Mouse (Mus musculus) CD8-positive naive resting alpha-beta T cell, adult 2 months (primary cell): Measurements from ENCODE around the gene Ip6k3.
A peak's percentile ranks its signal among the peaks of the same experiment; 100 is the strongest.

Experiments used
- DNase-seq, 2 experiments: peaks; one replicate each; pipeline ENCODE4 v3.0.0; 2022; ENCODE audit warnings: low read depth in 2 of 2, low spot score in 2 of 2

Ip6k3 gene

GRCm38 (mm10) chr17:27154256-27154655, 13.3 kb downstream of the Ip6k3 start:
- DNase-seq, result no peak

DNA sequence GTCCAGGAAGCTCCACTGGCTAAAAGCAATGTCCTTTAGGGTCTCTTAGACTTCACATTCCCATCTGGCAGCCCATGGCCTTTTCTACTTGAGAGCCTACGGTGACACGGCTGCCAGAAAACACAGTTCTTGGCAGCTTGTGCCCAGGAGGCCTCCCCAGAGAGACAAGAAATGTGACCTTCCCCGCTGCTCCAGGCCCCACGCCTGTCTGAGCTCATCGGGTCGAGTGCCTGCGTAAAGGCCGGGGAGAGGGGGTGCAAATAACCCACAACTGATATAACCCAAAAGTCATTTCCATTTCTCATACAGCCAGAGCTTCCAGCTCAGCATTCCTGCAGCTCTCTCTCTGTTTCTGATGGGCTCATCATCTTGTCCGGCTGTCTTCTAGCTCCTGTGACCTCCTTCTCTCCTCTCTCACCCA, 13.8 kb downstream of the Ip6k3 start:
- DNase-seq, result no peak

DNA sequence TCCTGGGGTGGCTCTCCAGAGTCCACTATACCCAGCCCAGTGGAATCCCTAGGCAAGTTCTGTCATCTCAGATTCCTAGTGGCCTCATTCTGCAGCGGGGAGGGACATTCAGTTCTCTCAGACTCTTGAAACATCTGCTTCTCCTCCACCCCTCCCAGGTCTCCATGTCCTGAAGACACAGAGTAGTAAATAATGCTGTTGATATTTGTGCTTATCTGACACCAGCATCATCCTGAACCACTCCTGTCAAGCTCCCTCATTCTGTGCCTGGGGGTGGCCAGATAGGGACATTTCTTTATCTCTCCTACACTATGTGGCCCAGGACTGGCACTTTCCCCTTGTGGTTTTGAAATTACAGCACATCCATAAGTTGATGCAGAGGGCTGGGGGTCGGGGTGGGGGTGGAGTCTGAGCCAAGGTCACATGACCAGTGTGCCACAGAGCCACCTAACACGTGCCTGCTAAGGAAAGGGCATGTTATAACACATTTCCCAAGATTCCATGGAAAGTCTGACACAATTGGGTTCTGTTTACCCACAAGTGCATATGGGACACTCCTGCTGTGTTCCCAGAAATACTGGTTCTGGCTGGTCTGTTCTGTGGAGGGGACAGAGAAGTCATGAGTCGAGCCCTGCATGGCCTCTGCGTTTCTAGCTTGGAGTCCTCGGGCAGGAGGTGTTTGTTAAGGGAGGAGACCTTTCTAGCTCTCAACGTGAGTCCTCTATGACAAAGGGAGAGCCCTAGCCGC, 14.4 kb downstream of the Ip6k3 start:
- DNase-seq, result no peak

DNA sequence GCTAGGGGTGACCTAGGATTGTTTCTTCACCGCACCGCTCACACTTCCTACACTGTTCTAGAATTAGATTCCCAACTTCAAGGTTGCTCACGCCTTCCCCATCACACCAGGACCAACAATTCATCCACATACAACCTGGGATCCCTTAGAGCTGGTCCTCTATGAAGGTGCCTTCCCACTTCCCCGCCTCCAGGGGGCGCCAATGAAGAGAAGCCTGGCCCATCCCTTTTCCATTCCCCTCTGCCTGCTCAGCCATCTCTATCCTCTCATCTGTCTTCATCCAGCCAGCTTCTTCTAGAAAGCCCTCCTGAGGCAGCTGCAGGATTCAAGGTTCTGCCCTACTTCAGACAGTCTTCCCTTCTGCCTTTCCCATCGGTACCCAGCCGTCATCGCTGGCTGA, 16.2 kb downstream of the Ip6k3 start:
- peak; percentile 19 to 22 for DNase-seq

GRCm38 (mm10) chr17:27150871-27151270, 16.7 kb downstream of the Ip6k3 start:
- no peak for DNase-seq

- no peak for DNase-seq
These were observed 21.2 kb downstream of the Ip6k3 start for GRCm38 (mm10) chr17:27146323-27146923.

- no peak for DNase-seq
These were observed 23.4 kb downstream of the Ip6k3 start for GRCm38 (mm10) chr17:27144152-27144551.

DNA sequence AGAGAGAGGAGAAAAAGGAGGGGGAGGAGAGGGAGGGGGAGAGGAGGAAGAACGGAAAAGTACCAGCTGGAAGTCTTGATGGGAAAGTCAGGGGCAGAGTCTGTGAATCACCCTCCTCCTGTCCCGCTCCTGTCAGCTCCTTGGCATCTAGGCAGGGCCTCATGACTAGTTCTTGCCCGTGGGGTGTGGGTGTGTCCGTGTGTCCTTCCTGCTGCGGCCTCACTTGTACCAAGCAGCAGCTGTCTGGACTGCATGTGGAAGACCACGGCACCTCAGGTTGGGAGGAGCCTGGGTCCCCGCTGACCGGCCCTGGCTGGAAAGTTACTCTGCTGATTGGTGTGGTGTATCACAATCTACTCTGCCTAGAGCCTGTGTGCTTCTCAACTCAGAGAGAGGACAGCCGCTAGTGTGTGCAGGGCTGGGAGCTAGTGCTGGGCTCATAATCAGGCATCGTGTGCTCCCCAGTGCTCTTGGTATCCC, 25.6 kb downstream of the Ip6k3 start:
- no peak for DNase-seq

DNA sequence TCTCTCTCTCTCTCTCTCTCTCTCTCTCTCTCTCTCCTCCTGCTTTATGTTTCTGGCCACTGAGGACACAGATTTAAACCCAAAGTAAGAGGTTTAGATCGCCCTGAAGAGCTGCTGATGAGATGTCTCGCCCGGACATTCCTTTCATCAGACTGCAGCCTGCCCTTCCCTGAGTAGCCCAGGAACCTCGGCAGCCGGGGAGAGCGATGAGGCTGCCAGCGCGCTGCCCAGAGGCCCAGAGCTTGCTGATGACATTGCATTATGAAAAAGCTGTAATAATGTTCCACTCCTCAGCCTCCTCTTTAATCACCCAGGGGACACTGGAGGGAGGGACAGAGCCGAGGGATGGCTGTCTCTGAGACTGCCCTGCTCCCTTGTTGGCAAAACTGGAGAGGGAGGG, 27.3 kb downstream of the Ip6k3 start:
- DNase-seq, result no peak

- no peak for DNase-seq
These were observed 28.3 kb downstream of the Ip6k3 start for GRCm38 (mm10) chr17:27139304-27139703.

GRCm38 (mm10) chr17:27138396-27138795, 29.2 kb downstream of the Ip6k3 start:
- no peak for DNase-seq

DNA sequence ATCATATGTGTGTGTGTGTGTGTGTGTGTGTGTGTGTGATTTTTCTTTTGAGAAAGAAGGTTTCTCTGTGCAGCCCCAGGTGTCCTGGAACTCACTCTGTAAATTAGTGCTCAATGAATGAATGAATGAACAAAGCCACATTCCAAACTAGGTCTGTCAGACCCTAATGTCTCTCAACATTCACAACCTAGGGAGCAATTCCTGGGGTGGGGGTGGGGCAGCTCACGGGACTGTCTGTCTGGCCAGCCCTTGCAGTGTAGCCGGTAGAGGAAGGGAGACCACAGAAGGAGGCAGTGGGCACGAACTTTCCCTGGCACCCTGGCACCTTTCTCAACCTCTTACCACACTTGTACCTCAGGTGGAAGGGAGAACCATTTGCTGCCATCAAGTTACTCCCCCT, 32.9 kb downstream of the Ip6k3 start:
- no peak for DNase-seq

DNA sequence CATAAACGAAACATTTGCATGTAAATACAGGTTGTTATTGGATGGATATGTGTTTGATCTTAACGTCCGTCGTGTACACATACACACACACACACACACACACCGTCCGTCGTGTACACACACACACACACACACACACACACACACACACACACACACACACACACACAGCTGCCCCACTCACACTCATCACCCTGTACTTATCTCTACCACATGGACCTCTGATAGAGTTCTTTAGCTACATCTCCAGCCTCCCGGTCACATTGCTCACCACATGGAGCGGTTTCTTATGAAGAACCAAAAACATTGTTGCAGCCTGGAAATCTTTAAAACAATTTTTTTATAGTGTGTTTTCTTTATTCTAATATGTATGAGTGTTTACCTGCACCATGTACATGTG, 33.4 kb downstream of the Ip6k3 start:
- no peak for DNase-seq

GRCm38 (mm10) chr17:27133551-27134141, 33.9 kb downstream of the Ip6k3 start, which contains the start of gene Uqcc2:
Gene Uqcc2, minus strand, starts transcription at chr17:27133916.
- peak; percentile 97 to 98 for DNase-seq

DNA sequence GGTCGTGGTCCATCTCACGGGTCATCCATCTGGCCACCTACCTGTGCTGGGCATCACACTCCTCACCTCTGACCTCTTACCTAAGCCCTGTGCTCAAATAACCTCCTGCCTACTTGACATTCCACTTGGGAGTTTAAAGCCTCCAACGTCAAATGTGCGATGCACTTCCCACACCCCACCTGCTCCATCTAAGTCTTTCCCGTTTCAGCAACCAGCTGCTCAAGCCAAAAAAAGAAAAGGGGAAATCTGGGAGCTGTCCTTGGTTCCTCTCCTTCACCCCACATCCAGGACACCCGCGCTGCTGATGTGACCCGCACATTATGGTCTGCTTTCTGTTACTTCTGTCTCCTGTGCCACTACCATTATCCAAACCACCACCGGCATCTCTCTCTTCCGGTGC, 35.4 kb downstream of the Ip6k3 start:
- DNase-seq, result no peak

DNA sequence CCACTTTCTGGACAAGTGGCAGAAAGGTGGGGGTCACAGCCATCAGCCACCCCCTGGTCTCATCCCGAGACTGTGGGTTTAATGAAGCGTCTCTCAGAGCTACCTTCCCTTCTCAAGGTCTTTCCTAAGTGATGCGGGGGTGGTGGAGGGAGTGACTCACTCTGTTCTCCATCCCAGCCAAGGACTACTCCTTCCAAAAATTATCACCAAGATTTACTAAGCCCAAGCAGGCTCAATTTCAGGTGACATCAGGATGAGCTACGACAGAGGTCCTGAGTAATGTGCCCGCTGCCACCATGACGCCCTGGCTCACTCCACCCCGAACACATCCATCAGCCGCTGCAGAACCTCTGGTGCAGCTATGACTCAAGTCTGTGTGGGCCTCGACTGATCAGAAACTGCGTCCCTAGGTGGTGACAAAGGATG, 36.3 kb downstream of the Ip6k3 start:
- no peak for DNase-seq

DNA sequence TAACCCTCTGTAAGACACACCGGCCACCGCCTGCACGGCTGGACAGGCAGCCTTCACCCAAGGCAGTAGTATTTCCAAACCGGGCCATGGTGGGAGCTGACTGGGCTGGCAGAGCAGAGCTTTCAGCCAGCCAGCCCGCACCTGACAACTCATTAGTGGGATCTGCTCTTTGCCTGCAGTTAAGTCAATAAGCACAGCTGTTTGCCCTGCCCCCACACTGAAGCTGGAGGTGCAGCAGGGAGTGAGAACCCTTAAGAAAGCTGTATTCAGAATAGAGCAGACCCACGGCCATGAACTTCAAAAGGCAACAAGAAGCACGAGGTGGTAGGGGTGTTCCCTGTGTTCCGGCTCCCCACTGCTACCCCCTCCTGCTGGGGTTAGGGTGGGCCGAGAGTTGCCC, 37.3 kb downstream of the Ip6k3 start:
- no peak for DNase-seq

GRCm38 (mm10) chr17:27129819-27130218, 37.8 kb downstream of the Ip6k3 start:
- DNase-seq, result no peak

DNA sequence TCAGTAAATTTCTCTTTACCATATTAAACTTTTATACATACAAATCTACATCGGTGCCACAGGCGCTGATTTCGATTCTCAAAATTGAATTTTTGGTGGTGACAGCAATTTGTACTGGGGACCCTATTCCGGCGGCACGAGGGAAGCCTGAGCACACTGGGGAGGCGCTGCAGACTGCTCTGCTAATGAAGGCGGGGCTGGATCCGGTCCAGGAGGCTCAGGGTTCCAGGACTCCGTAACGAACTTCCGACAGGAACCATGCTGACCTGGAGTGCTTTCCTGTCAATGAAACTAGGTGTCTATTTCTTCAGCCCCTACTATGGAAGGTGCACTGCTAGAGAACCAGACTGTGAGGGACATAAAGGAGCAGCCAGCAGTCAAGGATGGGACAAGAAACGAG, 38.3 kb downstream of the Ip6k3 start:
- DNase-seq, result no peak

GRCm38 (mm10) chr17:27128189-27128588, 39.4 kb downstream of the Ip6k3 start:
- DNase-seq, result no peak

DNA sequence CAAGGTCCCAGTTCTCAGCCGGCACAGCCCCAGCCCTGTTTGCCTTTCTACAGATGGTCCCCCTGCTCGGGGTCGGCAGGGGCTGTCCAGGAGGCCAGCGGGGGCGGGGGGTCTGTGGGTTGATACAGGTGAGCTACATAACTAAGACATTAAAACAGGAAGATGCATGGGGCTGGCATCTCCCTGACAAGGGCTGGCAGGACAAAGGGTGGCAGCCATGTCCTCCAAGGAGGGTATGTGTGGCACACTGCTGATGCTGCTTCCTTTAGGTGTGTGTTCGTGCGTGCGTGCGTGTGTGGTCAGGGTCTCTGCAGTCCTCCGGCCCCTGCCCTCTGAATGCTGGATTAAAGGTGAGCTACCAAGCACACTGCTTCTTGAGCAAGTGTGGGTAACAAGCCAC, 40.6 kb downstream of the Ip6k3 start:
- DNase-seq, result no peak

GRCm38 (mm10) chr17:27125669-27126202, 41.9 kb downstream of the Ip6k3 start:
- DNase-seq, result no peak
